Mouse (Mus musculus): ENCODE measurements at regions not wholly inside any gene's neighbourhood (a gene's known extent, or its start where the extent isn't known, plus 50 kb on each side); places are given as distances from the start of the nearest gene placed in this dataset.

DNA sequence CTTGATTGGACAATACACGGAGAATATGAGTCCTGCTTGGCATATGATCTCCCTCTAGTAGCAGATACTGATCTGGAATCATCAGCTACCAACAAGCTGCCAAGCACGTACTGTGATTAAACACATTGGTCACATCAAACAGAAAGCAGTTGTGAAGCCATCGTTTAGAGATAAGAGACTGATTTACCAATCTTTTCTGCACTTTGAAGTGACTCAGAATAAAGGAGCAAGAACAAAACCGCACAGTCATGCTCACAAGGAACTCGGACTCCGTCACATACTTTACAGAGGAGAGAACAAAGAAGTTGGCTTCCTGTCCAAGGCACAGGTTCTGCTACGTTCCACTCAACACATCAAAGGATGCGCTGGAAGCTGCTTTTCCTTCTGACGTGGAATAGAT lies 91.1 kb upstream of the Zc3h12c start:
- DNase-seq (ENCODE audit: low read depth, low spot score) = peak; percentile 49
- Histone ChIP-seq H3K4me3 (ENCODE audit: control insufficient read depth in 1 of 2, insufficient read depth in 1 of 2, low read depth in 2 of 2, low read length in 2 of 2) (no peak overlapping the region), H3K4me1 (ENCODE audit: control insufficient read depth in 1 of 2, insufficient read depth in 2 of 2, low read length in 2 of 2) (no peaks in the 10 kb centered on the region)

DNA sequence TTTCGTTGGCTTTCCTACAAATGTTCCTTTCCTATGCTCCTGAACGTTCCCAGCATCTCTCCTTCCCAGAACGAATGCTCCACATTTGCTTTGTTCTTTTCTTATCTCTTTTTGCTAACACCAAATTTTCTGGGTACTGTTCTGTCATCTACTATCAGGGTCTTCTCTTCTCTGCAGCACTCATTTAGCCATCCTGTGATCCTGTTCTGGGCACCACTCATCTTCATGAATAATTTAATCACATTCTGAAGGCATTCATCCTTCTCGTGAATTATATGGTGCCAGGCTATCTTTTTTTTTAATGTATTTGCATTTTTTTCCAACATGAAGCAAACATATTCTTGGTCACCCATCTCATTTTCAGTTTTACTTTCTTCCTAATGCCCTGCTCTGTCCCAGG lies 87.3 kb upstream of the Zc3h12c start:
- no peak for TF ChIP-seq MAZ (IDR thresholded peaks at IDR 0.05; ENCODE audit: low read depth, low read length)
- no peak for TF ChIP-seq ELF1 (IDR thresholded peaks at IDR 0.05; ENCODE audit: low read depth, low read length)
- TF ChIP-seq GABPA (IDR thresholded peaks at IDR 0.05; ENCODE audit: low read depth, low read length) = no peak
- TF ChIP-seq ZKSCAN1 (IDR thresholded peaks at IDR 0.05; ENCODE audit: low read depth, low read length) = no peak
- TF ChIP-seq RAD21 (IDR thresholded peaks at IDR 0.05; ENCODE audit: low read depth, low read length) = no peak
- TF ChIP-seq RCOR1 (IDR thresholded peaks at IDR 0.05; ENCODE audit: low read depth, low read length) = no peak
- TF ChIP-seq ZC3H11A (IDR thresholded peaks at IDR 0.05; ENCODE audit: low read depth, low read length) = no peak
- TF ChIP-seq BHLHE40 (IDR thresholded peaks at IDR 0.05; ENCODE audit: borderline replicate concordance, low read depth, low read length) = no peak
- no peaks in the 10 kb centered on the region for H3K4me1 ChIP-seq (ENCODE audit: control insufficient read depth in 1 of 2, insufficient read depth in 2 of 2, low read length in 2 of 2)
- no peak for DNase-seq (ENCODE audit: low read depth, low spot score)
- H3K27me3 ChIP-seq (ENCODE audit: control insufficient read depth in 1 of 2, insufficient read depth in 2 of 2, low read length in 2 of 2) = peaks cover 2 to 4% of the 10 kb centered on the region in 2 experiments; a peak in 2 of 4 replicates
- no peak overlapping the region for H3K9ac ChIP-seq (ENCODE audit: control insufficient read depth, low read depth, low read length, poor library complexity, severe bottlenecking)
- H3K79me2 ChIP-seq (ENCODE audit: control insufficient read depth, insufficient read depth, low read length, poor library complexity) = no peaks in the 10 kb centered on the region
- H3K27ac ChIP-seq (ENCODE audit: control insufficient read depth, low read depth, low read length) = no peak overlapping the region
- no peaks in the 10 kb centered on the region for H3K9me3 ChIP-seq (replicated peaks; ENCODE audit: insufficient read depth, low read length)
- no peaks in the 10 kb centered on the region for H3K36me3 ChIP-seq (ENCODE audit: control insufficient read depth in 1 of 2, insufficient read depth in 2 of 2, low read length in 2 of 2)
- no peak overlapping the region for H3K4me3 ChIP-seq (ENCODE audit: control insufficient read depth in 1 of 2, insufficient read depth in 1 of 2, low read depth in 2 of 2, low read length in 2 of 2)

More for the DNA sequence above, 91.1 kb upstream of the Zc3h12c start:
- Histone ChIP-seq H3K9ac (ENCODE audit: control insufficient read depth, low read depth, low read length, poor library complexity, severe bottlenecking) (no peak overlapping the region), H3K27ac (ENCODE audit: control insufficient read depth, low read depth, low read length) (no peak overlapping the region), H3K27me3 (ENCODE audit: control insufficient read depth in 1 of 2, insufficient read depth in 2 of 2, low read length in 2 of 2) (peaks cover 3 to 5% of the 10 kb centered on the region in 2 experiments), H3K79me2 (ENCODE audit: control insufficient read depth, insufficient read depth, low read length, poor library complexity) (no peaks in the 10 kb centered on the region), H3K9me3 (replicated peaks; ENCODE audit: insufficient read depth, low read length) (no peaks in the 10 kb centered on the region), H3K36me3 (ENCODE audit: control insufficient read depth in 1 of 2, insufficient read depth in 2 of 2, low read length in 2 of 2) (no peaks in the 10 kb centered on the region)
- TF ChIP-seq EP300 (IDR thresholded peaks at IDR 0.05; ENCODE audit: low read depth in 1 of 2, low read length in 2 of 2) (peak in 1 of 2 experiments; percentile 25; a peak in 1 of 4 replicates), ZC3H11A (IDR thresholded peaks at IDR 0.05; ENCODE audit: low read depth, low read length) (no peak), CHD1 (IDR thresholded peaks at IDR 0.05; ENCODE audit: low read depth, low read length) (no peak), USF2 (IDR thresholded peaks at IDR 0.05; ENCODE audit: borderline replicate concordance in 1 of 2, insufficient read depth in 1 of 2, low read depth in 1 of 2, low read length in 2 of 2) (no peak), GATA1 (IDR thresholded peaks at IDR 0.05; ENCODE audit: low read depth, low read length) (0 out of 2 replicates have a peak, but pooled peaks have one; percentile 45), JUND (IDR thresholded peaks at IDR 0.05; ENCODE audit: low read depth, low read length) (no peak), RCOR1 (IDR thresholded peaks at IDR 0.05; ENCODE audit: low read depth, low read length) (peak; percentile 76), MAX (IDR thresholded peaks at IDR 0.05; ENCODE audit: low read length) (no peak)

DNA sequence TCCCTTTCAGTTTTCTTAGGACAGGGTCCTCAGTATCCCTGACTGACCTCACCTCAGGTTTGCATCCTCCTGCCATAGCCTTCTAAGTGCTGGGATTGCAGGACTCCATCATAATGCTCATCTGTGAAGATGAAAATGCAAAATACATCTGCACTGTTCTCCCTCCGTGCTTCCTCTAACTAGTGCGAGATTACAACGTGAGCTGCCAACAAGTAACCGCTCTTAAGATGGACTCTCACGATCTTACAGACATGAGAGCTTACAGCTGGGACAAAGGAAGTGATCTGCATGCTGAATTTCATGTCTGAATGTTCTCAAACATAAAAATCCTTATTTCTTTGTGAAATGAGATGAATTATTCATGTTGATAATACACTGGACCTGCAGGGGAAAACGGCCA lies 86.1 kb upstream of the Zc3h12c start:
- Histone ChIP-seq H3K4me1 (ENCODE audit: control insufficient read depth in 1 of 2, insufficient read depth in 2 of 2, low read length in 2 of 2) (no peaks in the 10 kb centered on the region), H3K36me3 (ENCODE audit: control insufficient read depth in 1 of 2, insufficient read depth in 2 of 2, low read length in 2 of 2) (no peaks in the 10 kb centered on the region), H3K9me3 (replicated peaks; ENCODE audit: insufficient read depth, low read length) (no peaks in the 10 kb centered on the region), H3K9ac (ENCODE audit: control insufficient read depth, low read depth, low read length, poor library complexity, severe bottlenecking) (no peak overlapping the region), H3K79me2 (ENCODE audit: control insufficient read depth, insufficient read depth, low read length, poor library complexity) (no peaks in the 10 kb centered on the region), H3K27ac (ENCODE audit: control insufficient read depth, low read depth, low read length) (no peak overlapping the region), H3K27me3 (ENCODE audit: control insufficient read depth in 1 of 2, insufficient read depth in 2 of 2, low read length in 2 of 2) (peaks cover 5 to 6% of the 10 kb centered on the region in 2 experiments), H3K4me3 (ENCODE audit: control insufficient read depth in 1 of 2, insufficient read depth in 1 of 2, low read depth in 2 of 2, low read length in 2 of 2) (no peak overlapping the region)
- DNase-seq (ENCODE audit: low read depth, low spot score) = no peak
- TF ChIP-seq POLR2AphosphoS5 (IDR thresholded peaks at IDR 0.05; ENCODE audit: borderline replicate concordance, low read depth, low read length) (no peak), ZKSCAN1 (IDR thresholded peaks at IDR 0.05; ENCODE audit: low read depth, low read length) (no peak), ZNF384 (IDR thresholded peaks at IDR 0.05; ENCODE audit: low read depth, low read length) (no peak), MAZ (IDR thresholded peaks at IDR 0.05; ENCODE audit: low read depth, low read length) (no peak), MEF2A (IDR thresholded peaks at IDR 0.05; ENCODE audit: extremely low read depth, insufficient replicate concordance, low read depth, low read length, poor library complexity, severe bottlenecking) (no peak), UBTF (IDR thresholded peaks at IDR 0.05; ENCODE audit: borderline replicate concordance, insufficient read depth, low read depth, low read length) (no peak), EP300 (IDR thresholded peaks at IDR 0.05; ENCODE audit: low read depth in 1 of 2, low read length in 2 of 2) (no peak), TCF12 (IDR thresholded peaks at IDR 0.05; ENCODE audit: low read depth, low read length) (no peak), MYB (IDR thresholded peaks at IDR 0.05; ENCODE audit: low read depth, low read length) (no peak), E2F4 (IDR thresholded peaks at IDR 0.05; ENCODE audit: borderline replicate concordance, low read depth, low read length) (no peak), MXI1 (IDR thresholded peaks at IDR 0.05; ENCODE audit: low read depth, low read length) (no peak), NELFE (IDR thresholded peaks at IDR 0.05; ENCODE audit: low read depth, low read length) (no peak), SIN3A (IDR thresholded peaks at IDR 0.05; ENCODE audit: low read length) (no peak), BHLHE40 (IDR thresholded peaks at IDR 0.05; ENCODE audit: borderline replicate concordance, low read depth, low read length) (no peak), TBP (IDR thresholded peaks at IDR 0.05; ENCODE audit: low read depth, low read length) (no peak)
